Mouse (Mus musculus): ENCODE results near the gene Pdzd7. TPM values are rescaled to one million over a fixed set of nuclear protein-coding genes. Genes with fewer than 3 reads are reported as not detected.

Gene Pdzd7
- polyA plus RNA-seq, 1 experiment from 2014 or later: 0.40 TPM

- no peaks in the 10 kb centered on the region for H3K9me3 ChIP-seq
- peak within 1 kb of the TSS; percentile 87 for H3K4me2 ChIP-seq (replicated peaks)
- no peaks in the 10 kb centered on the region for H3K36me3 ChIP-seq
- under 1% methylated on average over 43 of the region's 45 CpGs for whole genome bisulfite sequencing
- H3K9ac ChIP-seq: peak within 1 kb of the TSS; percentile 77
- peaks cover 27% of the 10 kb centered on the region for H3K4me1 ChIP-seq (replicated peaks)
- H3K27me3 ChIP-seq (replicated peaks): peaks cover 44% of the 10 kb centered on the region
- peak; percentile 94 for ATAC-seq
- peak within 1 kb of the TSS; percentile 58 for H3K4me3 ChIP-seq (replicated peaks)
- peak within 1 kb of the TSS; percentile 93 for H3K27ac ChIP-seq
These were observed 29.2 kb upstream of the Pdzd7 start, which contains the start of gene Kazald1 for GRCm38 (mm10) chr19:45074580-45075322. Gene Kazald1, plus strand, starts transcription at chr19:45075241.

GRCm38 (mm10) chr19:45073871-45074542 is 28.5 kb upstream of the Pdzd7 start:
- Histone ChIP-seq H3K27me3 (replicated peaks) (peaks cover 37% of the 10 kb centered on the region), H3K4me2 (replicated peaks) (peak overlapping the region; percentile 87), H3K4me3 (replicated peaks) (peak overlapping the region; percentile 58), H3K9me3 (no peaks in the 10 kb centered on the region), H3K9ac (peak overlapping the region; percentile 77), H3K4me1 (replicated peaks) (peaks cover 22% of the 10 kb centered on the region), H3K27ac (peak overlapping the region; percentile 93), H3K36me3 (no peaks in the 10 kb centered on the region)
- ATAC-seq: peak; percentile 54
- WGBS: 7% methylated on average over 20 of the region's 20 CpGs

- Histone ChIP-seq H3K4me1 (replicated peaks) (no peaks in the 10 kb centered on the region), H3K27me3 (replicated peaks) (peaks cover 46% of the 10 kb centered on the region), H3K4me2 (replicated peaks) (no peak overlapping the region), H3K4me3 (replicated peaks) (no peak overlapping the region), H3K27ac (no peak overlapping the region), H3K36me3 (no peaks in the 10 kb centered on the region), H3K9me3 (no peaks in the 10 kb centered on the region), H3K9ac (no peak overlapping the region)
- WGBS: 74% methylated on average over 7 of the region's 7 CpGs
- no peak for ATAC-seq
These were observed 22.4 kb upstream of the Pdzd7 start for GRCm38 (mm10) chr19:45067758-45068510.

DNA sequence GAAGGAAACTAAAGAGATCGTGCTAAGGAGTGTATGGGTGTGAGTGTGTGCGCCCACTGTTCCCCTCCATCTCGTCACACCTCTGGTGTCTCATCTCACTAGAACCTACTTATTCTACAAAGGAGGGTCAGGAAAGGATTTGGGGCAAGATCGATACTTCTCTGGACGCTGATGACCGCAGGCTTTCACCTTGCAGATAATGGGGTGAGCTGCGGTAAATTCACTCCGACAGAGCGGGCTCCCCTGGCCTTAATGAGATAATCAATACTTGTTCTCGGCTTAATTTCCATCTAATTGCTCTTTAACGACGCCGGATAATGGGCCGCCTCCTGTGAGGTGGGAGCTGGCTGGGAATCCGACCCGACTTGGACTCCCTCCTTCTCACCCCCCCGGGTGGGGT is 21.7 kb upstream of the Pdzd7 start:
- WGBS: 27% methylated on average over 17 of the region's 17 CpGs
- no peak for ATAC-seq

GRCm38 (mm10) chr19:45065226-45065625 is 19.7 kb upstream of the Pdzd7 start:
- 6% methylated on average over 21 of the region's 21 CpGs for WGBS
- no peak overlapping the region for H3K4me2 ChIP-seq (replicated peaks)
- ATAC-seq: no peak; the same call in 1 of the 2 replicates

More for the DNA sequence above, 21.7 kb upstream of the Pdzd7 start:
- Histone ChIP-seq H3K9ac (no peak overlapping the region), H3K4me2 (replicated peaks) (no peak overlapping the region), H3K4me3 (replicated peaks) (no peak overlapping the region), H3K4me1 (replicated peaks) (no peaks in the 10 kb centered on the region), H3K9me3 (no peaks in the 10 kb centered on the region), H3K36me3 (no peaks in the 10 kb centered on the region), H3K27ac (no peak overlapping the region), H3K27me3 (replicated peaks) (peaks cover 46% of the 10 kb centered on the region)

DNA sequence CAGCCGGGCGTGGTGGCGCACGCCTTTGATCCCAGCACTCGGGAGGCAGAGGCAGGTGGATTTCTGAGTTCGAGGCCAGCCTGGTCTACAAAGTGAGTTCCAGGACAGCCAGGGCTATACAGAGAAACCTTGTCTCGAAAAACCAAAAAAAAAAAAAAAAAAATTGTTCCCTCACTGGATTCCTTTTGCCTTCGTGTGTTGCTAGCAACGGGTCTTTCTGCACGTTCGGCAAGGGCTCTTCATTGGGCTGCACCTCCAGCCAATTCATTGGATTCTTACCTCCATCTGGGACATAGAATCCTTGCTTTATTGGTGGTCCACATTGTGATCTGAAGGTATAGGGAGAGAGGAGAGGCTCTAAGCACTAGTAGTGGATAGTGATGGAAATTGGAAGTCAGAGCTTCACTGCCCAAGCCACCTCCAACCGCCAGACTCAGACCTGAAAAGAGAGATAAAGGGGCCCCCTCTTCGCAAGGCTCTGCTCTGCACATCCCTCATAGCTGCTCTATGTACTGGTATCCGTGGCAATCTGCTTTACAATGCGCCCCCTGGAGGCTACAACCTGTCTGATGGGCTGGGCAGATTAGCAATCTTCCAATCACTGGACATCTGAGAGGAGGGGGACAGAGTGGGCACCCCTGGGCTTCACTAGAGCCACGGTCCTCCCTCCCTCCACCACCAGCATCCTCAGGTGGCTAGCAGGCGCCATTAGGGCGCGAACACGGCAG is 18.2 kb upstream of the Pdzd7 start:
- Histone ChIP-seq H3K9me3 (no peaks in the 10 kb centered on the region), H3K4me1 (replicated peaks) (0 out of 2 replicates have a peak, but pooled peaks cover 3% of the 10 kb centered on the region), H3K27me3 (replicated peaks) (peaks cover 43% of the 10 kb centered on the region), H3K4me3 (replicated peaks) (no peak overlapping the region), H3K27ac (no peak overlapping the region), H3K4me2 (replicated peaks) (no peak overlapping the region), H3K9ac (no peak overlapping the region), H3K36me3 (no peaks in the 10 kb centered on the region)
- ATAC-seq: peak; percentile 46; the same call in 1 of the 2 replicates
- 46% methylated on average over 20 of the region's 20 CpGs for WGBS

More at GRCm38 (mm10) chr19:45065226-45065625, 19.7 kb upstream of the Pdzd7 start:
- H3K4me3 ChIP-seq (replicated peaks): no peak overlapping the region
- H3K9me3 ChIP-seq: no peaks in the 10 kb centered on the region
- H3K36me3 ChIP-seq: no peaks in the 10 kb centered on the region
- no peaks in the 10 kb centered on the region for H3K4me1 ChIP-seq (replicated peaks)
- no peak overlapping the region for H3K27ac ChIP-seq
- peaks cover 43% of the 10 kb centered on the region for H3K27me3 ChIP-seq (replicated peaks)
- H3K9ac ChIP-seq: no peak overlapping the region

GRCm38 (mm10) chr19:45058841-45059240 is 13.3 kb upstream of the Pdzd7 start:
- H3K9ac ChIP-seq: peak overlapping the region; percentile 74
- ATAC-seq: no peak; the same call in none of the 2 replicates
- no peaks in the 10 kb centered on the region for H3K9me3 ChIP-seq
- no peaks in the 10 kb centered on the region; the same call in 1 of the 2 replicates for H3K27me3 ChIP-seq (replicated peaks)
- H3K36me3 ChIP-seq: 0 out of 2 replicates have a peak, but pooled peaks cover 2% of the 10 kb centered on the region
- H3K27ac ChIP-seq: peak overlapping the region; percentile 98
- peaks cover 11% of the 10 kb centered on the region; the same call in 1 of the 2 replicates for H3K4me1 ChIP-seq (replicated peaks)
- peak overlapping the region; percentile 78 for H3K4me2 ChIP-seq (replicated peaks)
- under 1% methylated on average over 14 of the region's 14 CpGs for WGBS
- H3K4me3 ChIP-seq (replicated peaks): peak overlapping the region; percentile 52

GRCm38 (mm10) chr19:45058113-45058839 is 12.8 kb upstream of the Pdzd7 start:
- ATAC-seq: peak; percentile 94
- WGBS: under 1% methylated on average over 34 of the region's 34 CpGs
- Histone ChIP-seq H3K4me1 (replicated peaks) (peaks cover 11% of the 10 kb centered on the region; the same call in 1 of the 2 replicates), H3K9me3 (no peaks in the 10 kb centered on the region), H3K4me2 (replicated peaks) (peak overlapping the region; percentile 78), H3K9ac (peak overlapping the region; percentile 74), H3K4me3 (replicated peaks) (peak overlapping the region; percentile 52), H3K27me3 (replicated peaks) (no peaks in the 10 kb centered on the region; the same call in 1 of the 2 replicates), H3K36me3 (0 out of 2 replicates have a peak, but pooled peaks cover 2% of the 10 kb centered on the region), H3K27ac (peak overlapping the region; percentile 98)

GRCm38 (mm10) chr19:45057724-45058112 is 12.2 kb upstream of the Pdzd7 start:
- peak overlapping the region; percentile 78 for H3K4me2 ChIP-seq (replicated peaks)
- peaks cover 11% of the 10 kb centered on the region; the same call in 1 of the 2 replicates for H3K4me1 ChIP-seq (replicated peaks)
- peak overlapping the region; percentile 52 for H3K4me3 ChIP-seq (replicated peaks)
- H3K9ac ChIP-seq: peak overlapping the region; percentile 56
- H3K27ac ChIP-seq: peak overlapping the region; percentile 98
- H3K9me3 ChIP-seq: no peaks in the 10 kb centered on the region
- ATAC-seq: no peak
- WGBS: 35% methylated on average over 7 of the region's 7 CpGs
- H3K36me3 ChIP-seq: 0 out of 2 replicates have a peak, but pooled peaks cover 2% of the 10 kb centered on the region
- no peaks in the 10 kb centered on the region; the same call in 1 of the 2 replicates for H3K27me3 ChIP-seq (replicated peaks)

DNA sequence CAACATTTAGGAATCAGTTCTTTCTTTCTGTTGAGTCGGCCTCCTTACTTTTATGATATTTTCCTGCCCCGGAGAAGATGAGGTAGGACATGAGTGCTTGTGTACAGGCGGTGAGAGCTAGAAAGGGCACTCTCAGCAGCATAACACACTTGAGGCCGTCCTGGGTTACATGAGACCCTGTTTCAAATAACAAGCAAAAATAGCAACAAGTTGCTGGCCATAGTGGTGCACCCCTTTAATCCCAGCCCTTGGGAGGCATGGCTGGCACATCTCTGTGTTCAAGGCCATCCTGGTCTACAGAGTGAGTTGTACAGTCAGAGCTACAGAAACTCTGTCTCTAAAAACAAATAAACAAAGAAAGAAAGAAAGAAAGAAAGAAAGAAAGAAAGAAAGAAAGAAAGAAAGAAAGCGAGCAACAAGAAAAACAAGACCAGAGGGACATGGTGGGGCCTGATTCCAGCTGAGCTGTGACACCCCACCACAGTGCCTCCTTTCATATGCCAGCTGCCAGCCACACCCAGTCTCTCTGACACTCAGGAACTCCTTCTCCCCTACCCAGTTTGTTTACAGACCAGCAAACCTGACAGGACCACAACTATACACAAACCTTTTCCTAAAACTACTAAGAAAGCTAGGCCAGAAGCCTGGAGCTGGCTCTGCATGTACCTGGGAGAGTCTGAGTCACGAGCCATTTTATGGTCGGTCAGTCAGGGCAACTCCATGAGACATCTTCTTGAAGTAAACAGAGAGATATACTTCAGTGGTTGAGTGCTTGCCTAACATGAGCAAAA is 11.6 kb upstream of the Pdzd7 start:
- Histone ChIP-seq H3K27me3 (replicated peaks) (no peaks in the 10 kb centered on the region), H3K9me3 (no peaks in the 10 kb centered on the region), H3K9ac (no peak overlapping the region), H3K4me3 (replicated peaks) (peak overlapping the region; percentile 52), H3K27ac (peak overlapping the region; percentile 98), H3K36me3 (0 out of 2 replicates have a peak, but pooled peaks cover 2% of the 10 kb centered on the region), H3K4me1 (replicated peaks) (peaks cover 11% of the 10 kb centered on the region; the same call in 1 of the 2 replicates), H3K4me2 (replicated peaks) (peak overlapping the region; percentile 78)
- ATAC-seq: no peak
- WGBS: 71% methylated on average over 7 of the region's 7 CpGs
